Mouse (Mus musculus) thymus, postnatal 4 days (tissue): ENCODE measurements around the gene Rpl6.
"Not testable (repeated sequence)": the region's sequence is repeated elsewhere in the genome, so short reads cannot be mapped to it uniquely, and the experiment has no call there.

Source experiments
- DNase-seq: peaks from one replicate; pipeline ENCODE4 v3.0.0; 2021

Rpl6 gene

DNA sequence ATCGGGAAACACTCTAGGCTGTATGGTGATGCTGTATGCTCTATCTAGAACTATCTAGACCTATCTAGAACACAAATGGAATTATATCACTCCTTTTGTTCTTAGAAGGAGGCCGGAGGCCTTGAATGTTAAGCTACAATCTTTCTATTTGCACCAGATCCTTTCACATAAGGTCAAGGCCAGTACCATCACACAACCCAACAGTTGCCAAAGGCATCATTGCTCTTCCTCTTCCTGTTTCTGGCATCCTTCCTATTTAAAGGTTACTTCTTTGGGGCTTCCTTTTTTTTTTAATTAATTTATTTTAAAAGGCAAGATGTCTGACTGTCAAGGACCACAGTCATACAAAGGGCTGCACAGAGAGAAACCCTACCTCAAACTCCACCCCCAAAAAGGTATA lies 6.9 kb upstream of the Rpl6 start:
- no peak for DNase-seq

DNA sequence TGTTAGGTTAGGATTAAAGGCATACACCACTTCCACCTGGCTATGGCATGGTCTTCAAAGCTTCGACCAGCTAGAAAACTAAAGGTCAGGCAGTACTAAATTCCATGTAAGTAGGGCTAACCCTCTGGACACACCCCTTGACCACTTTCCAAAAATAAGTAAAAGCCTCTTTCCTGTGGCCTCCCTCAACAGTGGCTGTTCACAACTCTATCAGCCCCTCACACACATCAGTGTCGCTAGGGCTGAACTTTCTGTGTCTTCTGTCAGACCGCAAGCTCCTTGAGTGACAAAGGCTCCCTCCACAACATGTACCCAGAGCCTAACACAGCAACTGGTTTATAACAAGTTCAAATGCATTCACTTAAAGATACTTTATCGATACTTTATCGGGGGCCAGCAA lies 5.9 kb upstream of the Rpl6 start:
- DNase-seq: no peak

DNA sequence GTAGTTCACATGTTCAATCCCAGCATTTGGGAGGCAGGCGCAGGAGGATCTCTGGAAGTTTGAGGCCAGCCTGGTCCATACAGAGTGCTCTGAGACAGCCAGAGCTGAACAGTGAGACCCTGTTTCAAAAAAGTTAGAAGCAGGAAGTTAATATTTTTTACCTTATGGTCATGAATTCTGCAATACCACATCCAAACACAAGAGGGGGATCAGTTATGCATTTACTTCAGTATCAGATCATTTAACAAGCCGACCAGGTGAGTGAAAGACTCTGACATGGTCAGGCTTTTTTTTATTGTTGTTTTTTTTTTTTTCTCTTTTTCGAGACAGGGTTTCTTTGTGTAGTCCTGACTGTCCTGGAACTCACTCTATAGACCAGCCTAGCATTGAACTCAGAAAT lies 2.5 kb upstream of the Rpl6 start:
- DNase-seq: peak; percentile 21

GRCm38 (mm10) chr5:121202467-121202866 lies 1.8 kb upstream of the Rpl6 start:
- no peak for DNase-seq

GRCm38 (mm10) chr5:121205537-121206130 lies 1.4 kb downstream of the Rpl6 start:
- not testable (repeated sequence) for DNase-seq

DNA sequence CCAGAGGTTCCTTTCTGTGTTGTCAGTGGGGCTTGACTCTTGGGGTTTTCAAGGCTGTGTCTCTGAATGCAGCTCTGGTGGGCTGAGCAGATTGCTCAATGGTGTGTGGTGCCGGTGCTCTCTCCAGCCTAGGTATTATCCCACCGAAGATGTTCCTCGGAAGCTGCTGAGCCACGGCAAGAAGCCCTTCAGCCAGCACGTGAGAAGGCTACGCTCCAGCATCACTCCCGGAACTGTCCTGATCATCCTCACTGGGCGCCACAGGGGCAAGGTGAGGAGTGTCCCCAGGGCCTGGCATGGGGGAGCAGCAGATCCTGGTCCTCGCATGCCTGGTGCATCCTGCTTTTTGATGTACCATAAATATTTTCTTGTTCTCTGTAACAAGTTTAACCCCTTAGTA lies 2.3 kb downstream of the Rpl6 start:
- no peak for DNase-seq

- DNase-seq: no peak
These were observed 2.7 kb downstream of the Rpl6 start for GRCm38 (mm10) chr5:121206984-121207383.

GRCm38 (mm10) chr5:121209755-121210600 lies 5.7 kb downstream of the Rpl6 start:
- no peak for DNase-seq

GRCm38 (mm10) chr5:121210601-121210924 lies 6.3 kb downstream of the Rpl6 start:
- no peak for DNase-seq

GRCm38 (mm10) chr5:121212108-121212507 lies 7.8 kb downstream of the Rpl6 start:
- no peak for DNase-seq

DNA sequence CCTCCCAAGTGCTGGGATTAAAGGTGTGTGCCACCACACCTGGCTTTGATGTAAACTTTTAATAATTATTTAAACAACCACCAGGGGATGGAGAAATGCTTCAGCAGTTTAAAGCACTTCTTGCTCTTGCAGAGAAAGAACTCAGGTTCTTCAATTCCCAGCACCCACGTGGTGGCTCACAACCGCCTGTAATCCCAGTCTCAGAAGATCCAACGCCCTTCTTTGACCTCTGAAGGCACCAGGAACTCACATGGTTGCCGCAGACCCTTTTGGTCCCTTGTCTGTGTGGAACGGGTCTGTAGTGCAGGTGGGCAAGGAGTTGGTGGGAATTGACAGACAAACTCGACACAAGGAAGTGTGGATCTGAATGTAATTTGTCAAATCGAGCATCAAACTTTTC lies 10.4 kb downstream of the Rpl6 start:
- DNase-seq: no peak

- peak; percentile 77 for DNase-seq
These were observed 11.3 kb downstream of the Rpl6 start for GRCm38 (mm10) chr5:121215380-121216125.

DNA sequence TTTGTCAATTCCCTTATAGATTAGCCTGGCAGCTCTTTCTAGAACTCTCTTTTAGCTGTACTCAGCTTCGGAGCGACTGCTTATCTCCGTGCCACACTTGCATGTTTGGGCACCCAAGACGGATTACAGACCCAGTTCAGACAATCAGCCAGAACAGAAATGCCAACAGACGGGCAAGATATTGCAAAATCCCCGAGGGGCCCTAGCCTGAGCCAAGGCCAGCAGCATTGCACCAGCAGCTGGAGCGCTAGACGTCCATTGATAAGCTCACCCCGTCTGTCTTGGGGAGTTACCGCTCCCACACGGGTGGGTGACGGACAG lies 11.8 kb downstream of the Rpl6 start:
- DNase-seq: no peak

GRCm38 (mm10) chr5:121216584-121217312 lies 12.5 kb downstream of the Rpl6 start:
- not testable (repeated sequence) for DNase-seq

DNA sequence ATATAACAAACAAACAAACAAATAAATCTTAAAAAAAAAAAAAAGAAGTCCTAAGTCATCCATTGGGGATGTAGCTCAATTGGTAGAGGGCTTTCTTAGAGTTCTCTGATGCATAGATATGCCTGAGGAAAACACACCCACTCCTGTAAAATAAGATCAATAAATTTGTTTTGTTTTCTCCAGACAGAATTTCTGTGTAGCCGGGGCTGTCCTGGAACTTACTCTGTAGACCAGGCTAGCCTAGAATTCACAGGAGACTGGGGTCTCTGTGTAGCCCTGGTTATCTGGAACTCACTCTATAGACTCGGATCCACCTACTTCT lies 13.0 kb downstream of the Rpl6 start:
- DNase-seq: no peak

DNA sequence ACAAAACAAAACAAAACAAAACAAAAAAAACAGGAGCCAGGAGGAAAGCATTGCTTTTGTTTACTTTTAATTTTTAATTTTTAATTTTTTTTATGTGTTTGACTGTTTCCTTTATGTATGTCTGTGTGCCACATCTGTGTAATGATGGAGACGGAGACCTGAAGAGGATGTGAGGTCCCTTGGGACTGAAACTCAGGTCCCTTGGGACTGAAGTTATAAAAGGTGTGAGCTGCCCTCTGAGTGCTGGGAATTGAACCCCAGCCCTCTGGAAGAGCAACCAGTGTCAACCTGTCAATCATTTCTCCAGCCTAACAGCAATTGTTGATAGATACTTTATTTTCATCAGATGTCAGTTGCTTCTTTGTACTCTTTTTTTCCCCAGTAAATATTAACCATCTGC lies 14.9 kb downstream of the Rpl6 start:
- DNase-seq: no peak

DNA sequence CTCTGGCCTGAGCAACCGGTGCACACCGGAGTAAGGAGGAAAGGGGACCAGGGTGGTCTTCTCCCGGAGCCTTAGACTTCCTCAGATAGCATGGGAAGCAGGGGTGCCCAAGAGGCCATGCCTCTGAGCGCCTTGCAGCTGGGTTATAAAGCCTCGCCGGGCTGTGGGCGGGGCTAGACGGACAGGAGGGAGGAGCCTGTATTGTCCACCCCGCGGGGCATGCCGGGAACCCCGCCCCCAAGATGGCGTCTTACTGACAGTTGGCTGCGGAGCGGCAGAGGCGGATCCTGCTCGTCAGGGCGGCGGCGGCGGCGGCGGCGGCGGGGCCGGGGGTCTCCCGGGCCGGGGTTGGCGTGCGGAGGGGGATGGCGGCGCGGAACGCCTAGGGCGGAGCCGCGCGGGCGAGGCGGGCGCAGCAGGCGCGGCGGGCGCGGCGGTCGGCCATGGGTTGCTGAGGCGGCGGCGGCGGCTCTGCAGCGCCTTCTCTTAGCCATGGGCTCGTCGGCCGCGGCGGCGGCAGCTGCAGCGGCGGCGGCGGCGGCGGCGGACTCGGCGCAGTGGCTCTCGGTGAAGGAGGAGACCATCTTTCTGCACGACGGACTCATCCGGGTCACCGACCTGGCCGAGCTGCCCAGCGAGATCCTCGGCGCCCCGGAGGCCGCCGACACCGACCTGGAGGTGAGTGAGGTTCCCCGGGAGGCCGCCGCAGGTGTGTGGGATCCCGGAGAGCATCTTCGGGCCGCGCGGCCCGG lies 15.9 kb downstream of the Rpl6 start, which contains the start of gene Hectd4:
Hectd4 (plus strand) TSS at position 240 of the 752 bp plus-strand sequence.
- DNase-seq: peak; percentile 100

GRCm38 (mm10) chr5:121220732-121221301 lies 16.5 kb downstream of the Rpl6 start:
- DNase-seq: peak; percentile 75

- peak; percentile 30 for DNase-seq
These were observed 17.1 kb downstream of the Rpl6 start for GRCm38 (mm10) chr5:121221328-121221850.

DNA sequence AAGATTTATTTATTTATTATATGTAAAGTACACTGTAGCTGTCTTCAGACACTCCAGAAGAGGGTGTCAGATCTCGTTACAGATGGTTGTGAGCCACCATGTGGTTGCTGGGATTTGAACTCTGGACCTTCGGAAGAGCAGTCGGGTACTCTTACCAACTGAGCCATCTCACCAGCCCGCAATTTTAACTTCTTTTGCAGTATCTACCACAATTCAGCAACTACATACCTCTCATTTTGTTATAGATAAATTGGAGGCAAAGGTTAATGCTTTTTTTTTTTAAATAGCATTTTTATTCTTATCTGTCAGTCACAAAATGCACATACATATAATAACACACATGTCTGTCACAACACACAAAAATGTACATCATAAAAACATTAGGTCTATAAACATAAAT lies 19.7 kb downstream of the Rpl6 start:
- not testable (repeated sequence) for DNase-seq

GRCm38 (mm10) chr5:121224856-121225255 lies 20.6 kb downstream of the Rpl6 start:
- no peak for DNase-seq

- no peak for DNase-seq
These were observed 21.6 kb downstream of the Rpl6 start for GRCm38 (mm10) chr5:121225854-121226253.
